Mouse (Mus musculus) small intestine, adult 10 weeks (tissue): ENCODE results near the gene Fbln1. TPM values are rescaled to one million over a fixed set of nuclear protein-coding genes. Genes with fewer than 3 reads are reported as not detected.

ENCODE experiments used
- polyA plus RNA-seq: library from polyadenylated mRNA; stranded (reverse); fragments of 350-450 nt; fragmentation: Illumina TruSeq; extraction: RNeasy Lipid Tissue Mini Kit (QIAGEN cat#74804); gene quantifications from one replicate; pipeline ENCODE4 v1.2.3, GENCODE M21; 2014; ENCODE audit warnings: low replicate concordance

Fbln1 gene
- polyA plus RNA-seq: 15.1 TPM

DNA sequence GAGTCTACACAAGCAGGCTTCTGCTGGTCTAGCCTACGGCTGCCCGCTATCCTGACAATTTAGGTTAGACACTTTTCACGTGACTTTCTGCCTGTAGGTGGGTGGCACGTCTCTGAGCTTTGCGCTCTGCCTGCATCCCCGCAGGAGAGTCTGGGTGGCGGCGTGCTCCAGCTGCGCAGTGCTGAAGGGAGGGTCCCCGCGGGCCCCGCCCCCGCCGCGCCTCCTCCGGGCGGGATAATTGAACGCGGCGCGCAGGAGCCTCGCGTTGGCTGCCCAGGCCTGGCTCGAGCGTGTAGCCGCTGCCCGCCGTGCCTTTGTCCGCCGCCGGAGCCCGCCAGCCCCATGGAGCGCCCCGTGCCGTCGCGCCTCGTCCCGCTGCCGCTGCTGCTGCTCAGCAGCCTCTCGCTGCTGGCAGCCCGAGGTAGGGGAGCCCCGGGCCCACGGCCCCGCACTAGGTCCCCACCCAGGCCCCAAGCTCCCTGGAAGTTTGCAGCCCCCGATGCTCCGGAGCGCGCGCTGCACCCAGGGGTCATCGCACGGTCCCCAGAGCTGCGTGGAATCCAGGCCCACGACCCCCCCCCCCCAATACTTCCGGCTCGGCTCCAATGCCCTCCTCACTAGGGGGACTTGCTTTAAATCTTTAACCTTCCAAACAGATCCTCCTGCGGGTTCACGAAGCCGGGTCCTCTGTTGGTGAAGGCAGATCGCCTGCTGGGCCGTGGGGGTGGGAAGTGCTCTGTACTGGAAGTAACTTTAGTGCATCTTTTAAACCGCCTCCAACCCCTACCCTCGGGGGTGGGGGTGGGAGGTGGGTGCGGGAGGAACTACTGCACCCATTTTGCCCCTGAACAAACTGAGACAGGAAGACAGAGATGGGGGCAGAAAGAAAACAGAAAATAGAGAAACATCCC is at the start of gene Fbln1:
TSS of gene Fbln1 (plus strand) at position 158 of the 911 bp plus-strand sequence.

DNA sequence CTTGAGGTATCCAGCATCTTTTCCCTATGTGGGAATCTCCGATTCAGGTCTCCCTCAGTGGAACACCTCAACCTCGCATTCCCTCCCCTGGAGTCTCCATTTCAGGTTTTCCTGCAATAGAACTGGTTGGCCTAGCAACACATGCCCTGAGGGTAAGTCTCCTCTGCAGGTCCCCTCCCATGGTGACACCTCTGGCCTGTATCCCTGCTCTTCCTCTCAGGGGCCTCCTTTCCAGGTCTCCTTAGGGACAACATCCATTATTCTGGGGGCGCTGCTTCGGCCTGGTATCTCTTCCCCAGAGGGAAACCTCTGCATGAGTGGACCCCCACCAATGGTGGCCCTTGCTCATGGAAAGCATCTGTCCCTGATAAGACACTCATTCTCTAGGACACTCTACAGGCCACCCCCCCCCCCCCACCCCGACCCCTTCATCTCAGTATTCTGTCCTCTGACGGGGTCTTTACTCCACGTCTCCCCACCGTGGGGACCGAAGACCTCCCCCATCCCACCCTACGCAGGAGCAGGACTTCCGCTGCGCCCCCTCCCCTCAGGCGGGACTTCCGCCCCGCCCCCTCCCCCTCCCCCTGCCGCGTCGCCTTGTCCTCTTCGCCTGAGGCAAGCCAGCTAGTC is 130.0 kb downstream of the Fbln1 start, which contains the start of gene Atxn10:
TSS of gene Atxn10 (plus strand) at position 575 of the 630 bp plus-strand sequence.

Other genes starting within 250 kb of the Fbln1 start
- gene 5031439G07Rik, start 217.4 kb upstream of the Fbln1 start, polyA plus RNA-seq: 8.8 TPM
- gene Upk3a, start 188.8 kb upstream of the Fbln1 start, polyA plus RNA-seq: not detected
- 36.3 TPM for gene Fam118a, start 177.0 kb upstream of the Fbln1 start, polyA plus RNA-seq
- not detected for gene Smc1b, start 74.0 kb upstream of the Fbln1 start, polyA plus RNA-seq
- not detected for gene Ribc2, start 73.9 kb upstream of the Fbln1 start, polyA plus RNA-seq
- 21.3 TPM for gene Atxn10, start 130.3 kb downstream of the Fbln1 start, polyA plus RNA-seq